Mouse (Mus musculus) thymus, postnatal 14 days (tissue): ENCODE results near the gene Pgm5.

Source experiments
- DNase-seq: peaks from one replicate; pipeline ENCODE4 v3.0.0; 2021

Pgm5 gene

GRCm38 (mm10) chr19:24762473-24763149, 99.0 kb downstream of the Pgm5 start:
- DNase-seq = no peak

- DNase-seq = no peak
Measured at GRCm38 (mm10) chr19:24756627-24757026, 105.0 kb downstream of the Pgm5 start.

- no peak for DNase-seq
Measured at GRCm38 (mm10) chr19:24754440-24754785, 107.2 kb downstream of the Pgm5 start.

- no peak for DNase-seq
Measured at GRCm38 (mm10) chr19:24753617-24754439, 107.8 kb downstream of the Pgm5 start.

- DNase-seq = no peak
Measured at GRCm38 (mm10) chr19:24752873-24753538, 108.6 kb downstream of the Pgm5 start.

GRCm38 (mm10) chr19:24746266-24746875, 115.3 kb downstream of the Pgm5 start:
- no peak for DNase-seq

- no peak for DNase-seq
Measured at GRCm38 (mm10) chr19:24742606-24743005, 119.0 kb downstream of the Pgm5 start.

- DNase-seq = no peak
Measured at GRCm38 (mm10) chr19:24738786-24739185, 122.9 kb downstream of the Pgm5 start.

- no peak for DNase-seq
Measured at GRCm38 (mm10) chr19:24738026-24738425, 123.6 kb downstream of the Pgm5 start.

GRCm38 (mm10) chr19:24735484-24736128, 126.0 kb downstream of the Pgm5 start:
- no peak for DNase-seq

- no peak for DNase-seq
Measured at GRCm38 (mm10) chr19:24730661-24731060, 131.0 kb downstream of the Pgm5 start.

GRCm38 (mm10) chr19:24724362-24724761, 137.3 kb downstream of the Pgm5 start:
- DNase-seq = no peak

- no peak for DNase-seq
Measured at GRCm38 (mm10) chr19:24720448-24720847, 141.2 kb downstream of the Pgm5 start.

GRCm38 (mm10) chr19:24719504-24719903, 142.2 kb downstream of the Pgm5 start:
- DNase-seq = no peak

GRCm38 (mm10) chr19:24718021-24718420, 143.6 kb downstream of the Pgm5 start:
- DNase-seq = no peak

GRCm38 (mm10) chr19:24716303-24717097, 145.2 kb downstream of the Pgm5 start:
- DNase-seq = no peak

GRCm38 (mm10) chr19:24708032-24708431, 153.6 kb downstream of the Pgm5 start:
- no peak for DNase-seq

- DNase-seq = no peak
Measured at GRCm38 (mm10) chr19:24707071-24707906, 154.4 kb downstream of the Pgm5 start.

- peak; percentile 31 for DNase-seq
Measured at GRCm38 (mm10) chr19:24705395-24705794, 156.3 kb downstream of the Pgm5 start.

GRCm38 (mm10) chr19:24704326-24704725, 157.3 kb downstream of the Pgm5 start:
- DNase-seq = no peak

GRCm38 (mm10) chr19:24703680-24704079, 158.0 kb downstream of the Pgm5 start:
- no peak for DNase-seq
